Mouse (Mus musculus) liver (tissue): ENCODE data around the gene Kcnh6.
"Not testable (repeated sequence)": the region's sequence is repeated elsewhere in the genome, so short reads cannot be mapped to it uniquely, and the experiment has no call there.

Source experiments
- DNase-seq: peaks from one replicate; pipeline ENCODE4 v3.0.0-alpha.2; 2020; ENCODE audit warnings: mixed read lengths

Kcnh6 gene

GRCm38 (mm10) chr11:106016440-106016839, 8.5 kb downstream of the Kcnh6 start:
- DNase-seq, result no peak

- DNase-seq, result no peak
Observed at GRCm38 (mm10) chr11:106020051-106020763, 12.3 kb downstream of the Kcnh6 start.

- DNase-seq, result no peak
Observed at GRCm38 (mm10) chr11:106025774-106026173, 17.9 kb downstream of the Kcnh6 start.

GRCm38 (mm10) chr11:106026465-106027151, 18.7 kb downstream of the Kcnh6 start:
- peak; percentile 64 for DNase-seq

GRCm38 (mm10) chr11:106027607-106028006, 19.7 kb downstream of the Kcnh6 start:
- DNase-seq, result no peak

- DNase-seq, result not testable (repeated sequence)
Observed at GRCm38 (mm10) chr11:106032074-106032473, 24.1 kb downstream of the Kcnh6 start.

- peak; percentile 44 for DNase-seq
Observed at GRCm38 (mm10) chr11:106033491-106033919, 25.6 kb downstream of the Kcnh6 start.

GRCm38 (mm10) chr11:106034986-106035385, 27.1 kb downstream of the Kcnh6 start:
- no peak for DNase-seq

- peak; percentile 97 for DNase-seq
Observed at GRCm38 (mm10) chr11:106036548-106037417, 28.9 kb downstream of the Kcnh6 start, which contains the start of gene Dcaf7. Gene Dcaf7, plus strand, starts transcription at chr11:106036872.

GRCm38 (mm10) chr11:106037418-106037751, 29.5 kb downstream of the Kcnh6 start:
- peak; percentile 39 for DNase-seq

GRCm38 (mm10) chr11:106044349-106044748, 36.4 kb downstream of the Kcnh6 start:
- DNase-seq, result no peak

GRCm38 (mm10) chr11:106045256-106045655, 37.3 kb downstream of the Kcnh6 start:
- DNase-seq, result no peak

- DNase-seq, result no peak
Observed at GRCm38 (mm10) chr11:106045780-106046179, 37.9 kb downstream of the Kcnh6 start.

GRCm38 (mm10) chr11:106046584-106046983, 38.7 kb downstream of the Kcnh6 start:
- DNase-seq, result no peak

GRCm38 (mm10) chr11:106053921-106054320, 46.0 kb downstream of the Kcnh6 start:
- no peak for DNase-seq

- peak; percentile 32 for DNase-seq
Observed at GRCm38 (mm10) chr11:106054600-106054999, 46.7 kb downstream of the Kcnh6 start.

GRCm38 (mm10) chr11:106055341-106055740, 47.4 kb downstream of the Kcnh6 start:
- DNase-seq, result no peak

GRCm38 (mm10) chr11:106056819-106057491, 49.0 kb downstream of the Kcnh6 start:
- peak; percentile 55 for DNase-seq

- no peak for DNase-seq
Observed at GRCm38 (mm10) chr11:106058020-106058419, 50.1 kb downstream of the Kcnh6 start.

- no peak for DNase-seq
Observed at GRCm38 (mm10) chr11:106060549-106060948, 52.6 kb downstream of the Kcnh6 start.

GRCm38 (mm10) chr11:106061311-106061710, 53.4 kb downstream of the Kcnh6 start:
- no peak for DNase-seq

- no peak for DNase-seq
Observed at GRCm38 (mm10) chr11:106063756-106064155, 55.8 kb downstream of the Kcnh6 start.
